Mouse (Mus musculus) intestine, embryonic 15.5 days (tissue): ENCODE results near the gene Slc22a3. TPM values are rescaled to one million over a fixed set of nuclear protein-coding genes. Genes with fewer than 3 reads are reported as not detected.

Source experiments
- ATAC-seq: fragments of 200-750 bp; cut with Nextera tagmentation; 2 replicates; pipeline ENCODE4 v1.8.0; 2017; ENCODE audit warnings: moderate TSS enrichment, moderate library complexity
- H3K27ac ChIP-seq: fragments of 300-500 bp; sonication (generic); 2 replicates; pipeline ENCODE4 v1.5.1; 2015; ENCODE audit warnings: mild to moderate bottlenecking, inconsistent platforms
- H3K27me3 ChIP-seq: fragments of 300-500 bp; sonication (generic); replicated peaks from 2 replicates; pipeline ENCODE4 v1.6.1; 2015; ENCODE audit warnings: inconsistent platforms
- H3K36me3 ChIP-seq: fragments of 300-500 bp; sonication (generic); 2 replicates; pipeline ENCODE4 v1.6.1; 2015; ENCODE audit warnings: inconsistent platforms
- H3K4me1 ChIP-seq: fragments of 300-500 bp; sonication (generic); replicated peaks from 2 replicates; pipeline ENCODE4 v1.6.1; 2015; ENCODE audit warnings: inconsistent platforms
- H3K4me2 ChIP-seq: fragments of 300-500 bp; sonication (generic); replicated peaks from 2 replicates; pipeline ENCODE4 v1.6.1; 2015; ENCODE audit warnings: mild to moderate bottlenecking, inconsistent platforms
- H3K4me3 ChIP-seq: fragments of 300-500 bp; sonication (generic); replicated peaks from 2 replicates; pipeline ENCODE4 v1.5.1; 2015; ENCODE audit warnings: inconsistent platforms
- H3K9ac ChIP-seq: fragments of 300-500 bp; sonication (generic); 2 replicates; pipeline ENCODE4 v1.6.1; 2015; ENCODE audit warnings: inconsistent platforms
- H3K9me3 ChIP-seq: fragments of 300-500 bp; sonication (generic); 2 replicates; pipeline ENCODE4 v1.6.1; 2016; ENCODE audit warnings: inconsistent platforms
- WGBS: fragments of 180-500 bp; shearing (Covaris S2); methylation state at CpG from one replicate; pipeline ENCODE4 v1.1.7; 2015; 5-methylcytosine and 5-hydroxymethylcytosine counted together
- polyA plus RNA-seq: library from polyadenylated mRNA; unstranded; fragments of >200 nt; fragmentation: Nextera tagmentation; extraction: Ambion mirVana; gene quantifications from 2 replicates; pipeline ENCODE4 v1.2.1, GENCODE M21; 2015

The Slc22a3 gene
- polyA plus RNA-seq, 1 experiment from 2014 or later, result 0.21 TPM

GRCm38 (mm10) chr17:12506903-12507563 lies 471 bp downstream of the Slc22a3 start:
- peak; percentile 23 for ATAC-seq
- H3K27me3 ChIP-seq, result peaks cover 42% of the 10 kb centered on the region

GRCm38 (mm10) chr17:12505708-12506107 lies 1.8 kb downstream of the Slc22a3 start:
- no peak overlapping the region for H3K9ac ChIP-seq
- no peaks in the 10 kb centered on the region for H3K9me3 ChIP-seq
- no peaks in the 10 kb centered on the region for H3K36me3 ChIP-seq
- no peak overlapping the region for H3K27ac ChIP-seq
- H3K4me1 ChIP-seq, result peaks cover 6% of the 10 kb centered on the region; the same call in 1 of the 2 replicates
- H3K4me3 ChIP-seq, result no peak overlapping the region
- H3K4me2 ChIP-seq, result 0 out of 2 replicates have a peak overlapping the region, but pooled peaks have one; percentile 81
- 70% methylated on average over 6 of the region's 6 CpGs for WGBS
- ATAC-seq, result no peak
- H3K27me3 ChIP-seq, result peaks cover 42% of the 10 kb centered on the region

More at GRCm38 (mm10) chr17:12506903-12507563, 471 bp downstream of the Slc22a3 start:
- Histone ChIP-seq H3K4me1 (peaks cover 6% of the 10 kb centered on the region; the same call in 1 of the 2 replicates), H3K27ac (no peak overlapping the region), H3K4me2 (peak overlapping the region; percentile 81), H3K36me3 (no peaks in the 10 kb centered on the region), H3K9me3 (no peaks in the 10 kb centered on the region), H3K4me3 (peak overlapping the region; percentile 37), H3K9ac (peak overlapping the region; percentile 18; the same call in 1 of the 2 replicates)
- WGBS, result 2% methylated on average over 63 of the region's 65 CpGs

GRCm38 (mm10) chr17:12499426-12499825 lies 8.1 kb downstream of the Slc22a3 start:
- H3K27me3 ChIP-seq, result peaks cover 6% of the 10 kb centered on the region
- no peaks in the 10 kb centered on the region for H3K9me3 ChIP-seq
- no peak overlapping the region for H3K4me3 ChIP-seq
- no peak overlapping the region for H3K9ac ChIP-seq
- no peak overlapping the region for H3K27ac ChIP-seq
- no peak for ATAC-seq
- no peaks in the 10 kb centered on the region for H3K4me1 ChIP-seq
- H3K4me2 ChIP-seq, result no peak overlapping the region
- WGBS, result 71% methylated on average over 8 of the region's 8 CpGs
- H3K36me3 ChIP-seq, result no peaks in the 10 kb centered on the region

GRCm38 (mm10) chr17:12495558-12495957 lies 11.9 kb downstream of the Slc22a3 start:
- WGBS, result 51% methylated on average over 3 of the region's 3 CpGs
- Histone ChIP-seq H3K36me3 (no peaks in the 10 kb centered on the region), H3K9me3 (no peaks in the 10 kb centered on the region), H3K27ac (no peak overlapping the region), H3K4me3 (no peak overlapping the region), H3K27me3 (no peaks in the 10 kb centered on the region), H3K4me2 (no peak overlapping the region), H3K4me1 (no peaks in the 10 kb centered on the region), H3K9ac (no peak overlapping the region)
- peak; percentile 55; the same call in 1 of the 2 replicates for ATAC-seq

GRCm38 (mm10) chr17:12491591-12491990 lies 15.9 kb downstream of the Slc22a3 start:
- Histone ChIP-seq H3K9me3 (no peaks in the 10 kb centered on the region), H3K27me3 (no peaks in the 10 kb centered on the region), H3K4me2 (no peak overlapping the region), H3K36me3 (no peaks in the 10 kb centered on the region), H3K27ac (no peak overlapping the region), H3K9ac (no peak overlapping the region), H3K4me1 (no peaks in the 10 kb centered on the region), H3K4me3 (no peak overlapping the region)
- ATAC-seq, result no peak
- 85% methylated on average over 12 of the region's 12 CpGs for WGBS

GRCm38 (mm10) chr17:12489888-12490287 lies 17.6 kb downstream of the Slc22a3 start:
- Histone ChIP-seq H3K9ac (no peak overlapping the region), H3K36me3 (no peaks in the 10 kb centered on the region), H3K4me1 (no peaks in the 10 kb centered on the region), H3K4me3 (no peak overlapping the region), H3K9me3 (no peaks in the 10 kb centered on the region), H3K4me2 (no peak overlapping the region), H3K27me3 (no peaks in the 10 kb centered on the region), H3K27ac (no peak overlapping the region)
- ATAC-seq, result no peak
- WGBS, result 84% methylated on average over 5 of the region's 5 CpGs

- Histone ChIP-seq H3K9ac (no peak overlapping the region), H3K9me3 (no peaks in the 10 kb centered on the region), H3K4me1 (no peaks in the 10 kb centered on the region), H3K36me3 (no peaks in the 10 kb centered on the region), H3K27ac (no peak overlapping the region), H3K4me2 (no peak overlapping the region), H3K4me3 (no peak overlapping the region), H3K27me3 (no peaks in the 10 kb centered on the region)
- WGBS, result 42% methylated on average over 3 of the region's 3 CpGs
- peak; percentile 84 for ATAC-seq
Observed at GRCm38 (mm10) chr17:12485657-12486056, 21.8 kb downstream of the Slc22a3 start.

GRCm38 (mm10) chr17:12479416-12479815 lies 28.1 kb downstream of the Slc22a3 start:
- H3K36me3 ChIP-seq, result no peaks in the 10 kb centered on the region
- no peak overlapping the region for H3K4me2 ChIP-seq
- WGBS, result 44% methylated on average over 2 of the region's 2 CpGs
- no peaks in the 10 kb centered on the region for H3K4me1 ChIP-seq
- no peak overlapping the region for H3K9ac ChIP-seq
- H3K27me3 ChIP-seq, result no peaks in the 10 kb centered on the region
- no peak for ATAC-seq
- H3K4me3 ChIP-seq, result no peak overlapping the region
- no peaks in the 10 kb centered on the region for H3K9me3 ChIP-seq
- H3K27ac ChIP-seq, result no peak overlapping the region

GRCm38 (mm10) chr17:12474509-12475083 lies 32.9 kb downstream of the Slc22a3 start:
- ATAC-seq, result no peak
- 79% methylated on average over 3 of the region's 3 CpGs for WGBS

GRCm38 (mm10) chr17:12472547-12472946 lies 35.0 kb downstream of the Slc22a3 start:
- no peaks in the 10 kb centered on the region for H3K36me3 ChIP-seq

More at GRCm38 (mm10) chr17:12474509-12475083, 32.9 kb downstream of the Slc22a3 start:
- no peaks in the 10 kb centered on the region for H3K4me1 ChIP-seq
- H3K9ac ChIP-seq, result no peak overlapping the region
- no peak overlapping the region for H3K4me2 ChIP-seq
- no peaks in the 10 kb centered on the region for H3K9me3 ChIP-seq
- no peaks in the 10 kb centered on the region for H3K27me3 ChIP-seq
- H3K36me3 ChIP-seq, result no peaks in the 10 kb centered on the region
- H3K4me3 ChIP-seq, result no peak overlapping the region
- no peak overlapping the region for H3K27ac ChIP-seq

GRCm38 (mm10) chr17:12468745-12469144 lies 38.8 kb downstream of the Slc22a3 start:
- no peak overlapping the region for H3K27ac ChIP-seq
- H3K4me2 ChIP-seq, result no peak overlapping the region
- H3K4me1 ChIP-seq, result no peaks in the 10 kb centered on the region
- ATAC-seq, result no peak
- H3K9ac ChIP-seq, result no peak overlapping the region
- H3K4me3 ChIP-seq, result no peak overlapping the region
- no peaks in the 10 kb centered on the region for H3K27me3 ChIP-seq
- no peaks in the 10 kb centered on the region for H3K36me3 ChIP-seq
- no peaks in the 10 kb centered on the region for H3K9me3 ChIP-seq
- 88% methylated on average over 5 of the region's 5 CpGs for WGBS

More at GRCm38 (mm10) chr17:12472547-12472946, 35.0 kb downstream of the Slc22a3 start:
- H3K4me3 ChIP-seq, result no peak overlapping the region
- H3K4me2 ChIP-seq, result no peak overlapping the region
- no peak for ATAC-seq
- H3K4me1 ChIP-seq, result no peaks in the 10 kb centered on the region
- H3K27ac ChIP-seq, result no peak overlapping the region
- H3K27me3 ChIP-seq, result no peaks in the 10 kb centered on the region
- H3K9ac ChIP-seq, result no peak overlapping the region
- no peaks in the 10 kb centered on the region for H3K9me3 ChIP-seq

- WGBS, result 60% methylated on average over 3 of the region's 3 CpGs
- Histone ChIP-seq H3K4me2 (no peak overlapping the region), H3K27me3 (no peaks in the 10 kb centered on the region), H3K36me3 (no peaks in the 10 kb centered on the region), H3K9ac (no peak overlapping the region), H3K4me3 (no peak overlapping the region), H3K9me3 (no peaks in the 10 kb centered on the region), H3K4me1 (no peaks in the 10 kb centered on the region), H3K27ac (no peak overlapping the region)
- no peak for ATAC-seq
Observed at GRCm38 (mm10) chr17:12467642-12468041, 39.9 kb downstream of the Slc22a3 start.
